Mouse (Mus musculus) thymus, postnatal 4 days (tissue): ENCODE data around the gene Cic.
A peak's percentile ranks its signal among the peaks of the same experiment; 100 is the strongest.
"Not testable (repeated sequence)": the region's sequence is repeated elsewhere in the genome, so short reads cannot be mapped to it uniquely, and the experiment has no call there.

Experiments
- DNase-seq: peaks from one replicate; pipeline ENCODE4 v3.0.0; 2021

Gene Cic

DNA sequence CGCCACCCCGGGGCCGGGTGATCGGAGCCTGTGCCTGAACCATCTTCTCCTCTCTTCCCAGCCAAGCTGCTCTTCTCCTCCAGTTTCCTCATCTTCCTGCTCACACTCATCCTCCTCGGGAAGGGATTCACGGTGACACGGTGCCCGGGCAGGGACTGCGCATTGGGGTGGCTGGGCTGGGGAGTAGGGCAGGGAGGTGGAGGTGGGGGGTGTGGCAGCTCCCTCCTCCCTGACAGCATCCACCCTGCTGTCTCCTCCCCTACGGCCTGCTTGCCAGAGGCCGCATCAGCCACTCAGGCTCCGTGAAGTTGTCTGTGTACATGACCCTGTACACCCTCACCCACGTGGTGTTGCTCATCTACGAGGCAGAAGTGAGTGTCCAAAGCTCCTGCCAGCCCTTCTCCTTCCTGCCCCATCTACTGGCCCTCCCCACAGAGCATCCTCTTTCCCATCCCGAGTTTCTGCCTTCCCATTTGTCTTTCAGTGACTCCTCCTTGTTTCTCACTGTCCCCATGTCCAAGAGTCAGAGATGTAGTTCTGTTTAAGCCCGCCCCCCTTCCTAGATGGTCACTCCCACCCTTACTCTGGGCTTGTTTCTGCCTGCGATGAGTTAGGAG, 41.3 kb downstream of the Cic start:
- DNase-seq = no peak

DNA sequence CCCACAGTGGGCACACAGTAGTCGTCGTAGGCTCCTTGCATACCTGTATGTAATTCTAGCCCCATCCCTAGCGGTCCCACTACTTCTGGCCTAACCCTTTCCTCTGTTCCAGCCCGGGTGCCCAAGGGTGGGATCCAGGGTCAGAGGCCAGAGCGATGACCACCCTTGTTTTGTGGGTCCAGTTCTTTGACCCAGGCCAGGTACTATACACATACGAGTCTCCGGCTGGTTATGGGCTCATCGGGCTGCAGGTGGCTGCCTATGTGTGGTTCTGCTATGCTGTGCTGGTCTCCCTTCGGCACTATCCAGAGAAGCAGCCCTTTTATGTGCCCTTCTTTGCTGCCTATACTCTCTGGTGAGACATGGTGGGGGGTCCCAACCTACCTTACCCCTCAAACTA, 41.9 kb downstream of the Cic start:
- DNase-seq = no peak

DNA sequence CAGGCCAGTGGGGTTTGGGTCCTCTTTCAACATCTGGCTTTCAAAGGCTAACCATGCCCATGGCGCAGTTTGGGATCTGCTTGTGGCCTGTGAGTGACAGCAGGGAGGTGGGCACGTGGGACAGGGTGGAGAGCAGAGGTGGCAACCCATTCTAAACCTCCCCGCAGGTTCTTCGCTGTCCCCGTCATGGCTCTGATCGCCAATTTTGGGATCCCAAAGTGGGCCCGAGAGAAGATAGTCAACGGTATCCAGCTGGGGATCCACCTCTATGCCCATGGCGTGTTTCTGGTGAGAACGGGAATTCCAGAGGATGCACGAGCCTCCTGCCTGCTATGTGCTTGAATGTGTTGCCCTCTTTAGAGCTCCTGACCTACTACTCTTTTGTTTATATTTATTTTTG, 43.7 kb downstream of the Cic start:
- no peak for DNase-seq

DNA sequence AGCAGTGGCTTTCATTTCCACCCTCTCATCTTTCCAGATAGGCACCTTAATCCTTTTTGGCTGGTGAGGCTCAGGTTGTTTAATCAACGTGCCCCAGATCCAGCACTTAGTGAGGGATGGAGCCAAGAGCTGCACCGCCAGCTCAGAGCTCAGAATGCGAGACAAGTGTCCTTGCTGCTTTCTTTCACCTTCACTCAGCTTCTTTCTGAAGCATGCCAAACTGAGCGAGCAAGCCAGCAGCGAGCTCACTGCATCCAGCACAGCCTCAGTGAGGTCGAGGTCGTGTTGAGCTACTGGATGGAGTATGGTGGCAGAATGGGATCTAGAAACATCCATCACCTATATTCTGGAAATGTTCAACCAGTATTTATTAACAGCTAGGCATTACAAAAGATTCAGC, 45.8 kb downstream of the Cic start:
- DNase-seq = no peak

DNA sequence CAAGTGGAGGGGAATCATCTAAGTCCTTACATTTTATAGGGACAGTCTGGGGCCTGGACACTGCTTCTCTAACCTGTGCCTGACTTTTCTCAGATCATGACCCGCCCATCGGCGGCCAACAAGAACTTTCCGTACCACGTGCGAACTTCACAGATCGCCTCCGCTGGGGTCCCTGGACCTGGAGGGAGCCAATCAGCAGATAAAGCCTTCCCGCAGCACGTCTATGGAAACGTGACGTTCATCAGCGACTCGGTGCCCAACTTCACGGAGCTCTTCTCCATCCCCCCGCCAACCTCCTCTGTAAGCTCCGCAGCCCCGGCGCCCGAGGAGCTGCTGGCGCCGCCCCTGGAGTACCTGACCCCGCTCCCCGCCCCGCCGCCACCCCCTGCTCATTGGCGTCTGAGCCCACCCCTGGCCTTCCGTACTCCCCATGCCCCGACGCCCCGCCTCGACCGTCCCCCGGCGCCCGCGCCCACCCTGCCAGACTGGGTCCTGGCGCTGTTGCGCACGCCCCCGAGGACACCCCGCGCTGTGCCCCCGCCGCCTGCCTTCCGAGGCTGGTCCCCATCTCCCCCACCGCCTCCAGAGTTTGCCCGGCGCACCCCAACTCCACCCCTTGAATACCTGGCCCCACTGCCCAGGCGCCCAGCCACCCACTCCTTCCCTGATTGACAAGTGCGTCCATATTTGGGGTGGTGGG, 47.3 kb downstream of the Cic start:
- DNase-seq = peak; percentile 38

DNA sequence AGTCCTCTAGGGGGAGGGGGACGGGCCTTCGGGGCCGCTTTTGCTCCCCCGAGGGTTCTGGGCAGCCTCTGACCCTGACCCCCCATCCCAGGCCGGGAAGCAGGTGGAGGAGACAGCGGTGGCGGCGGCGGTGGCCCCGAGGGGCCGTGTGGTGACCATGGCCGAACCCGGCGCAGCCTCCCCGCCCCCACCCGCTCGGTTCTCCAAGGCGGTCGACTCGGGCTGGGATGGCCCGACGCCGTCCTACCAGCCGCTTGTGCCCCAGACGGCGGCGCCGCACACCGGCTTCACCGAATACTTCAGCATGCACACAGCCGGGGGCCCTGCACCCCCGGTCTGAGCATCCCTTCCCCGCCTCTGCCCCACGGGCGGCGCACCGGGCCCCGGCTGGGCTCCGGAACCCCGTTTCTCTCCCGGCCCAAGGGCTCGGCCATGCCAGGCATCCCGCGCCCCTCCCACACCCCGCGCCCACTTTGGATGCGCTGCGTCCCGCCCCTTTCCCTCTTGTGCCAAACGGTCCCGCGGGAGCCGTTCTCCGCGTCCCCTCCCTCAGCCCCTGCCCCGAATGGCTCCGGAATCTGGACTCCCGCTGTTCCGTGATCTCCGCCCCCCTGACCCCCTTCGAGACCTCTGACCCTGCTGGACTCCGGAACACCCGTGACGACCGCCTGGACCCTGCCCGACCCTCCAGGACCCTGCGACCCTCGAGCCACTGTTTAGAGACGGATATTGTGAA, 48.0 kb downstream of the Cic start:
- peak; percentile 42 for DNase-seq

DNA sequence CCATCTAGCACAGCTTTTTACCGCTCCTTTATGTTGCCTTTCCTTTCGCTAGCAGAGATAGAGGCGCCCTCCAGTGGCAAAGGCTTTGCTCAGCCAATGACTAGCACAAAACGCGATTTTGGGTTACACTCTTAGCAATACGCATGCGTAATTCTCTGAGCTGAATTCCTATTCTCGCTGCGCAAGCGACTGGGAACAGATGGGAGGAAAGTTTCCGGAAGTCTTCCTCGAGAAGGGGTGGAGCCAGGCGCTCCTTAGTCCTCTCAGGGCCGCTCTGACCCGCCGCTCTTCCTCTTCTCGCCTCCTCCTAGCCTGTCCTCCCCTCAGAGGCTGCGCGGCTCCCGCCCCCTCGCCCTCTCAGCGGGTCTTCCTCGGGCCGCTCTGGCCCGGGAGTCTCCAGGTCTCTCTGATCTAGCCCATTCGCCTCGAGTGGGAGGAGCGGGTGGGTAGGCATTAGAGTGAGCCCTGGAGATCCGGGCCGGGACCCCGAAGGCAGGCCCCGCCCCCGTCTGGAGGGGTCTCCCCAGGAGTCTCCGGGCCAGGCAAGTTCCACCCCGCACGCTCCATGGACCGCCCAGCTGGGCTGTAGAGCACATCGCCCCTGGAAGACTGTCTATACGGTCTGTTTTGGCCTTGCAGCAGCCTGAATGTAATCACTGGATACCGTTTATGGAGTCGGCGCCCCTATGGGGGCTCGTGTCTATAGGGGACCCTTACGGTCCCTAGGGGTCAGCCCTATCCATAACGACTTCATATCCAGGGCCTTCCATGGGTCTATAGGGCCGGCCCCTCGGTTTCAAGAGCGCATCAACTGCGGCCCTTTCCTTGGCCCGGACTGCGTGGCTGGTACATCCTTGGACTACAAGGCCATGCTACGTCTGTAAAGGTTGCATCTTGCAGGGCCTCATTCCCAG, 49.3 kb downstream of the Cic start, which contains the start of gene Megf8:
Megf8 (plus strand) TSS at position 633 of the 914 bp plus-strand sequence.
- peak; percentile 96 for DNase-seq

DNA sequence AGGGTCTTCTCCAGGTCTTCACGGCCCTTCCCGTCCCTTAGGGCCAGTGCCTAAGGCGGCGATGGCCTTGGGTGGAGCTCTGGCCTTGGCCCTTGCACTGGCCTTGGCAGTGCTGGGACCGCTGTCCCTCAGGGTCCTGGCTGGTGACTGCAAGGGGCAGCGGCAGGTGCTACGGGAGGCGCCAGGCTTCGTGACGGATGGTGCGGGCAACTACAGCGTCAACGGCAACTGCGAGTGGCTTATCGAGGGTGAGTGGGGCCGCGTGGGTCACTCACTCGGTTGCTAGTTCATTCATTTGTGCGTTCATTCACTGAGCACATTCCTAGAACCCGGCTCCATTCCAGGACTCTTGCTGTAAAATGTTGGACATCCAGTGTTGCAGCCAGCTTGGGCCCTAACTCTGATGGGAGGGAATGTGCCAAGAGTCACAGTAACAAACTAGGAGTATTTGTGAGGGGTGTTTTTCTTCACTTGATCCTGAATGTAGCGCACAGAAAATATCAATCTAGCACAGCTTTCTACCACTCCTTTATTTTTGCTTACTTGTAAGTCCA, 50.0 kb downstream of the Cic start:
- DNase-seq = no peak

DNA sequence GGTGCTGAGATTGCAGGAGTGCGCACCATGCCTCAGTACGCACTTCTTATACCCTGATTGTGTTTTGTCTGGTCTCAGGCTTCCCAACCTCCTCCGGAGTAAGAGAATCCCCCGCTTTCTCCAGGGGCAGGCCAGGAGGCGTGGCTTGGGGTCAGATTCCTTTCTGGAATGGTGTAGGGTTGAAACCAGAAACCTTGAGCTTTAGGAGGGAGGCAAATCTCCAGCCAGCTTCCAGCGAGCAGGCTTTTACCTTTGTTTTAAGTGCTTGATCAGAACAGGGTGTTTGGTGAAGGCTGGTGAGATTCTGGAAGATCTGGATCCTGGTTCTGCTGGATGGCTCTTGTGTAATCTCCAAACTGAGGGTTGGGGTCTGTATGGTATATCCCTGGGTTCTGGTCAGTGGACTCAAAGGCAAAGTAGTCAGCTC, 54.6 kb downstream of the Cic start:
- no peak for DNase-seq

DNA sequence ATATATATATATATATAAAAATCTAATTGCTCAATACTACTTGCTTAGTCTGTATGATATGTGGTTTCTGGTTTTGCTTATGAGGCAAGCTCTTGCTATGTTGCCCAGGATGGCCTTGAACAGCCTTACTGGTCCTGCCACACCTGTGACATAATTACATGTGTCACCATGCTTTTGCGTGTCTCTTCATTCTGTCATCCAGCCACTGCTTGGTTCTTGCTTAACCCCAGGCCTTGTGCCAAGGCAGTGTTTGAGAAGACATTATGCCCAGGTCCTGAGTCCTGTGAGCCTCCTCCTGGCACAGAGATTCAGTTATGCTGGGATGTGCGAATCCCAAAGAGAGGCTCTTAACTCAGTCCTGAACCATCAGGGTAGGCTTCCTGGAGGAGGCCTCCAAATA, 55.7 kb downstream of the Cic start:
- DNase-seq = no peak

DNA sequence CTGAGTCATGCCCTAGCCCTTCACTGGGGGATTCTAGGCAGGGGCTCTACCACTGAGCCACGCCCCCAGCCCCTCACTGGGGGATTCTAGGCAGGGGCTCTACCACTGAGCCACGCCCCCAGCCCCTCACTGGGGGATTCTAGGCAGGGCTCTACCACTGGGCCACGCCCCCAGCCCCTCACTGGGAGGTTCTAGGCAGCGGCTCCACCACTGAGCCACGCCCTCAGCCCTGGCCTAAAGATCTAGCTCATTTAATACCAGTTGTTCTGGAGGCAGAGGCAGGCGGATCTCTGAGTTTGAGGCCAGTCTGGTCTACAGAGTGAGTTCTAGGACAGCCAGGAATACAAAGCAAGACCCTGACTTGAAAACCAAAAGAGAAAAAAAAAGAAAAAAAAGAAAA, 57.9 kb downstream of the Cic start:
- DNase-seq = not testable (repeated sequence)

DNA sequence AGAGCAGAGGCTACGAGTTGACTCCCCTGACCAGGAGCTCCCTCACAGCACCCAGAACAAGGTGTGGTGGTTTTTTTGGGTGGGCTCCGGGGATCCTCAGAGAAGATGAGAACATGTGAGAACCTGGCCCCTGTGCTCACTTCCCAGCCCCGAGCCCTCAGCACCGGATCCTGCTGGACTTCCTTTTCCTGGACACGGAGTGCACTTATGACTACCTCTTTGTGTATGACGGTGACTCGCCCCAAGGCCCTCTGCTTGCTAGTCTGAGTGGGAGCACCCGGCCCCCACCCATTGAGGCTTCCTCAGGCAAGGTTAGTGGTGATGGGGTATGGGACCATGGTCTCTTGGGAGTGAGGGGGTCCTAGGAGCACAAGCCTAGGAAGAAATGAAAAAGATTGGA, 58.7 kb downstream of the Cic start:
- no peak for DNase-seq

DNA sequence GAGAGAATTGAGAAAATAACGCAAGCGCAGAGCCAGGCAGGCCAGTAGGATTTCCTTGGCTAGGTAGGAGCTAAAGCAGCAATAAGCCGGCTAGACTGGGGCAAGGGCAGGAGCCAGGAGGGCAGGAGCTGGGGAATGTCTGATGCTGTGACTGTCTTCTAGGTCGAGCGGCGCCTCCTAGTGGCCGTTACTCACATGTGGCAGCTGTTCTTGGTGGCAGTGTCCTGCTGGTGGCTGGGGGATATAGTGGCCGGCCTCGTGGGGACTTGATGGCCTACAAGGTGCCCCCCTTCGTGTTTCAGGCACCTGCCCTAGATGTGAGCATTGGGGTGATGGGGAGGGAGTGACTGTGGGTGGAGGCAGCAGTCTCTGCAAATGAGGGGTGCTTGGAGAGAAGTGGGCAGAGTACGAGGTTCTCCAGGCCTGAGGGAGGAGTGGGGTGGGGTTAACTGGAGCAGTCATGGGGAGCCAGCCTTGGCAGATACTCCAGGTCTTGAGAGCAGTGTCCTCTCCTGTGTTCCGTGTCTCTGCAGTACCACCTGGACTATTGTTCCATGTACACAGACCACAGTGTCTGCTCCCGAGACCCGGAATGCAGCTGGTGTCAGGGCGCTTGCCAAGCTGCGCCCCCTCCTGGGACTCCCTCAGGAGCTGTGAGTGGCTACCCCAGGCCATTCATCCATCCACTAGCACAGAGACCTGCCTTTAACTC, 66.2 kb downstream of the Cic start:
- DNase-seq = peak; percentile 86

DNA sequence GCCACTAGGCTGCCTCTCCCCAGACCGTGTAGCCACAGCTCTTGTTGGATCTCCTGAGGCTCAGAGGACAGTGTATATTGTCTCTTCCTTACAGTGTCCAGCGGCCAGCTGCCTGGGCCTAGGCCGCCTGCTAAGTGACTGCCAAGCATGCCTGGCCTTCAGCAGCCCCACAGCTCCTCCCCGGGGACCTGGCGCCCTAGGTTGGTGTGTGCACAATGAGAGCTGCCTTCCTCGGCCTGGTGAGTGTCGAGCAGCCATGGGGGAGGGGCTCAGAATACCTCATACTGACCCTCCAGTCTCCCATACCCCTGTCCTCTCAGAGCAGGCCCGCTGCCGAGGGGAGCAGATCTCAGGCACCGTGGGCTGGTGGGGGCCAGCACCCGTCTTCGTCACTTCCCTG, 67.0 kb downstream of the Cic start:
- DNase-seq = no peak

DNA sequence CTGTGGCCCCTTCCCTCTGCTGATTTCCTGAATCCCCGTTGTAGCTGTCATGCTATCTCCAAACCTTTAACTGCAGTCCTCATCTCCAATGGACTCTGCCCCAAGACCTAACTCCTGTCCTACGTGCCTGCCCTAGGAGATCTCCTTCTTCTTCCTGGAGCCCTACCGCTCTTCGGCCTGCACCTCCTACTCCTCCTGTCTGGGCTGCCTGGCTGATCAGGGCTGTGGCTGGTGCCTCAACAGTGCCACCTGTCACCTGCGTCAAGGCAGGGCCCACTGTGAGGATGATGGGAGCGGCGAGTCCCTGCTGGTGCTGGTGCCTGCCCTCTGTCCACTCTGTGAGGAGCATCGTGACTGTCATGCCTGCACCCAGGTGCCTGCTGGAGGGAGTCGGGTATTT, 71.8 kb downstream of the Cic start:
- DNase-seq = no peak

DNA sequence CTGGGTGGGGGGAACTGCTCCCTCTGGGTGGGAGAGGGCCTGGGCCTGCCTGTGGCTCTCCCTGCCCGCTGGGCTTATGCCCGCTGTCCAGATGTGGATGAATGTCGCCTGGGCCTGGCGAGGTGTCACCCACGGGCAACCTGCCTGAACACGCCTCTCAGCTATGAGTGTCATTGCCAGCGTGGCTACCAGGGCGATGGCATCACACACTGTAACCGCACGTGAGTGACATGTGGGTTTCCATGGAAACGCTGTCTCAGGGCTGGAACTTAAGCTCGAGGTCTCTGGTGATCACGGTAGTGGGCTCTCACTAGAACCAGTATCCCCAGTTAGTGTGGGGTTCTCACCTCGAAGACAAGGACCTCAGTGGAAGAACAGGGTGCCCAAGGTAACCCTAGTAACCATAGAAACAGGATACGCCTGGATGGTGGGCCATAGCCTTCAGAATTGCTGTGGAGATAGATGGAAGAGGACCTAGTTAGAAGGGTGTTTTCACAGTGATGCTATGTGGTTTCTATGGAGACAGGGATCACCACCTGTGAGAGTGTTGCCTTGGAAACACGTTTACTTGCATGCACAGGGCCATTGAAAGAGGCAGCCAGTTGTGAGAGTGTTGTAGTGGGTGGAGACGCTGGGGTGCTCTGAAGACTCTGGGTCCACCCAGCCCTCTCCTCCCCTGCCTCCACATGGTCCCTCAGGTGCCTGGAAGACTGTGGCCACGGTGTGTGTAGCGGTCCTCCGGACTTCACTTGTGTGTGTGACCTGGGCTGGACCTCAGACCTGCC, 73.7 kb downstream of the Cic start:
- DNase-seq = no peak
